Mouse (Mus musculus) left cerebral cortex, adult 6 months (tissue): ENCODE measurements around the gene Hsd17b1. TPM values are rescaled to one million over a fixed set of nuclear protein-coding genes. Genes with fewer than 3 reads are reported as not detected.

Source experiments
- long read RNA-seq, 2 experiments: library from polyadenylated mRNA; unstranded; transcript quantifications; one replicate each; pipeline ENCODE4 v2.0.0; 2019 to 2020
- polyA plus RNA-seq: library from polyadenylated mRNA; unstranded; fragments of <200 nt; fragmentation: Nextera tagmentation; gene quantifications from 2 replicates; pipeline ENCODE4 v1.2.3, GENCODE M21; 2021

Hsd17b1 gene
- 0.25 and 0.35 TPM in 2 replicates for polyA plus RNA-seq
- long read RNA-seq, experiment 1, result 0 reads
- long read RNA-seq, experiment 2, result 0 reads

GRCm38 (mm10) chr11:101078121-101078520 lies at the start of gene Hsd17b1:
Gene Hsd17b1, plus strand, starts transcription at chr11:101078411.

DNA sequence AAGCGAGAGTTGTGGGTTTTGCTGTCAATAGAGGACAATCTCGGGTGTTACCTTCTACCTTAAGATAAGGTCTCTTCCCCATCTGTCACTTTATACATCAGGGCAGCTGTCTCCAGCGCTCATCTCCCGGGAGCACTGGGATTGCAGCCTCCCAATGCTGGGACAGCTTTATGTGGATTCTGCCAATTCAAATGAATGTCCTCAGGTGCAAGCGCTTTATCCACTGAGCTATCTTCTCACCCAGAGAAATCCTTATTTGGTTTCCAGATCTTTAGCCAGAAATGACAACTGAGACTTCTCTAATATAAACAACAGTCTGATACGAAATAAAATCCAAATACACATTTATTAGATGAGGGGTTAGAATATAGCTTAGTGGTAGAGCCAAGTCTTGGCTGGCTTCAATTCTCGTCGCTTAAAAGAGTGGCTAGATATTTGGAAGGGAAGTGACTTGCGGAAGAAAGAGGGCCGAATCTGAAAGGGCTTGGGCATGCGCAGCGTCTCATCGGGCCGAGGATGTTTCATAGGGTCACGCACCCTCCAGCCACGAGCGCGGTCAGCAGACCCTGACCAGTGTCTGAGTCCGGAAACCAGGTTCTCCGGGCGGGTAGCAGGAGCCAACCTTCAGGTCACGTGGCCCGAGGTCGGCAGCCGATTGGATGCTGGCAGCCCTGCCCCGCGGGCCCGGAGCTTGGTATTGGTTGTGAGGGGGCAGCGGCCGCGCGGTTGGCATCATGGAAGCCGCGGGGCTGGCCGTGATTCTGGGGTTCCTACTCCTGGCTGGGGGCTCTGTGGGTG lies 8.6 kb upstream of the Hsd17b1 start, which contains the start of gene Naglu:
Gene Naglu (plus strand): TSS at position 622 of the 798 bp plus-strand sequence.

GRCm38 (mm10) chr11:101082208-101083082 lies 4.2 kb downstream of the Hsd17b1 start, which contains the start of gene Coasy:
Gene Coasy, plus strand, starts transcription at chr11:101082565.

GRCm38 (mm10) chr11:101086756-101087681 lies 8.8 kb downstream of the Hsd17b1 start, which contains the start of gene Mlx:
Gene Mlx, plus strand, starts transcription at chr11:101087277.

GRCm38 (mm10) chr11:101095314-101096024 lies 17.3 kb downstream of the Hsd17b1 start, which contains the start of gene Psmc3ip:
Gene Psmc3ip, minus strand, starts transcription at chr11:101095436.

GRCm38 (mm10) chr11:101119761-101120544 lies 41.7 kb downstream of the Hsd17b1 start, which contains the start of the genes Retreg3 and Tubg1:
Gene Retreg3, minus strand, starts transcription at chr11:101119893.
Gene Tubg1, plus strand, starts transcription at chr11:101119938.

Other genes with a start within 250 kb of the Hsd17b1 start
- 4.1 and 5.4 TPM in 2 replicates for gene Stat5b, start 227.7 kb upstream of the Hsd17b1 start, polyA plus RNA-seq
- gene Stat5a, start 219.1 kb upstream of the Hsd17b1 start, polyA plus RNA-seq, result 1.2 and 1.8 TPM in 2 replicates
- gene Stat3, start 138.9 kb upstream of the Hsd17b1 start, polyA plus RNA-seq, result 16.6 and 19.2 TPM in 2 replicates
- gene Cavin1, start 107.5 kb upstream of the Hsd17b1 start, polyA plus RNA-seq, result 18.5 and 21.2 TPM in 2 replicates
- 117 and 194 TPM in 2 replicates for gene Atp6v0a1, start 69.0 kb upstream of the Hsd17b1 start, polyA plus RNA-seq
- gene Naglu, start 8.4 kb upstream of the Hsd17b1 start, polyA plus RNA-seq, result 8.0 and 9.5 TPM in 2 replicates
- 25.0 and 31.6 TPM in 2 replicates for gene Coasy, start 4.2 kb downstream of the Hsd17b1 start, polyA plus RNA-seq
- gene Mlx, start 8.9 kb downstream of the Hsd17b1 start, polyA plus RNA-seq, result 62.2 and 75.9 TPM in 2 replicates
- 4.4 and 5.9 TPM in 2 replicates for gene Psmc3ip, start 17.0 kb downstream of the Hsd17b1 start, polyA plus RNA-seq
- gene Retreg3, start 41.5 kb downstream of the Hsd17b1 start, polyA plus RNA-seq, result 5.9 and 10.3 TPM in 2 replicates
- 62.3 and 62.7 TPM in 2 replicates for gene Tubg1, start 41.5 kb downstream of the Hsd17b1 start, polyA plus RNA-seq
- 58.6 and 65.3 TPM in 2 replicates for gene Tubg2, start 77.5 kb downstream of the Hsd17b1 start, polyA plus RNA-seq
- gene Cntnap1, start 92.1 kb downstream of the Hsd17b1 start, polyA plus RNA-seq, result 12.1 and 20.2 TPM in 2 replicates
- gene Plekhh3, start 92.9 kb downstream of the Hsd17b1 start, polyA plus RNA-seq, result 0.76 and 6.3 TPM in 2 replicates
- gene Ccr10, start 97.0 kb downstream of the Hsd17b1 start, polyA plus RNA-seq, result 0.28 and 0.29 TPM in 2 replicates
- gene Ezh1, start 148.1 kb downstream of the Hsd17b1 start, polyA plus RNA-seq, result 26.3 and 27.6 TPM in 2 replicates
- gene Ramp2, start 167.6 kb downstream of the Hsd17b1 start, polyA plus RNA-seq, result 38.8 and 57.1 TPM in 2 replicates
- gene Vps25, start 175.3 kb downstream of the Hsd17b1 start, polyA plus RNA-seq, result 144 and 179 TPM in 2 replicates
- gene Wnk4, start 182.2 kb downstream of the Hsd17b1 start, polyA plus RNA-seq, result 1.5 TPM in 2 replicates
- 0.15 and 0.36 TPM in 2 replicates for gene Cntd1, start 200.6 kb downstream of the Hsd17b1 start, polyA plus RNA-seq
- 362 and 483 TPM in 2 replicates for gene Coa3, start 200.7 kb downstream of the Hsd17b1 start, polyA plus RNA-seq
- 156 and 197 TPM in 2 replicates for gene Becn1, start 223.9 kb downstream of the Hsd17b1 start, polyA plus RNA-seq
- 11.3 and 48.6 TPM in 2 replicates for gene Psme3, start 237.8 kb downstream of the Hsd17b1 start, polyA plus RNA-seq
- 0.15 and 0.30 TPM in 2 replicates for gene Aoc2, start 246.7 kb downstream of the Hsd17b1 start, polyA plus RNA-seq